Mouse (Mus musculus): ENCODE measurements around the gene Wdr73. TPM values are rescaled to one million over a fixed set of nuclear protein-coding genes. Genes with fewer than 3 reads are reported as not detected.

Gene Wdr73
- polyA plus RNA-seq (2012; rRNA removed), result 28.1 and 34.5 TPM in 2 replicates

GRCm38 (mm10) chr7:80900944-80901501, at the start of gene Wdr73:
TSS of gene Wdr73 (minus strand) at chr7:80901269.

GRCm38 (mm10) chr7:80947445-80948350, 46.6 kb upstream of the Wdr73 start, which contains the start of gene Sec11a:
TSS of gene Sec11a (minus strand) at chr7:80947780.

GRCm38 (mm10) chr7:80904921-80905515, 3.9 kb upstream of the Wdr73 start, which contains the start of gene Nmb:
TSS of gene Nmb (minus strand) at chr7:80905076.

GRCm38 (mm10) chr7:80860729-80861274, 40.3 kb downstream of the Wdr73 start, which contains the start of gene Zscan2:
TSS of gene Zscan2 (plus strand) at chr7:80860920.

Other genes with a start within 250 kb of the Wdr73 start
- 6.3 and 10.6 TPM in 2 replicates for gene Crtc3, start 212.4 kb downstream of the Wdr73 start, polyA plus RNA-seq (2012; rRNA removed)
- gene Iqgap1, start 75.3 kb downstream of the Wdr73 start, polyA plus RNA-seq (2012; rRNA removed), result 16.0 and 21.4 TPM in 2 replicates
- 25.4 and 27.5 TPM in 2 replicates for gene Zscan2, start 40.3 kb downstream of the Wdr73 start, polyA plus RNA-seq (2012; rRNA removed)
- 8.4 and 8.8 TPM in 2 replicates for gene Nmb, start 3.8 kb upstream of the Wdr73 start, polyA plus RNA-seq (2012; rRNA removed)
- gene Sec11a, start 46.5 kb upstream of the Wdr73 start, polyA plus RNA-seq (2012; rRNA removed), result 139 and 186 TPM in 2 replicates
- 15.4 and 19.1 TPM in 2 replicates for gene Zfp592, start 92.4 kb upstream of the Wdr73 start, polyA plus RNA-seq (2012; rRNA removed)
- 0.40 and 1.3 TPM in 2 replicates for gene Alpk3, start 156.3 kb upstream of the Wdr73 start, polyA plus RNA-seq (2012; rRNA removed)
- 0.11 and 0.14 TPM in 2 replicates for gene Slc28a1, start 213.5 kb upstream of the Wdr73 start, polyA plus RNA-seq (2012; rRNA removed)